In the genomic region with DNA sequence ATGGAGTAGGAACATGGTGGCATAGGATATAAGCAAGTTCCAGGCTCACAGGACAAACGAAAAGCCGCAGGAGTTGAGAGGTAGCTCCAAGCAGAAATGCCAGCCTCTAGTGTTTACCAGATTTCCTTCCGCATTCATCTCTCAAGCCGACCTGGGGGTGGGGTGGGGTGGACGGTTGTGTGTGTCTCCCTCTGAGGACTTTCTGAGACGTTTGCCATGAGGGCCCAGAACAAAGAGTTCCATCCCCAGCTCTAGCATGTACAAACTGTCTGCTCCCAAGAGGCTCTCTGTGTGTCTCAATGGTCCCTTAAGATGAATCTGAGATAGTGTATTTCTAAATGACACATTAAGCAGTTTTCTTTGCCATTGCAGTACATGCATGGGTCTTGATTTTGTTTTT, we compare ENCODE assay signal across 14 mouse cellular contexts. TPM values are rescaled to one million over a fixed set of nuclear protein-coding genes. Genes with fewer than 3 reads are reported as not detected.
DNase-seq lines count a peak whose midpoint lies in the region; ATAC-seq and TF ChIP-seq lines count a peak whose summit lies in the region.
"Had no signal": no experiment of that assay in that cellular context is flagged by ENCODE, and none has a peak within 500 bp of the region (broad histone marks: within the 10 kb centered on the region; RNA-seq: fewer than 3 reads in every experiment).

No protein-coding gene starts in this region.

- no peaks in the 10 kb centered on the region for H3K36me3 ChIP-seq in forebrain, embryonic 16.5 days (ENCODE audit: control insufficient read depth, insufficient read depth)
- no peaks in the 10 kb centered on the region for H3K36me3 ChIP-seq in forebrain, embryonic 14.5 days (ENCODE audit: control insufficient read depth, insufficient read depth, low read length)
- H3K36me3 ChIP-seq in limb, embryonic 15.5 days, result no peaks in the 10 kb centered on the region
- H3K36me3 ChIP-seq: heart, embryonic 12.5 days had no signal

- no peak for TF ChIP-seq CTCF in layer of hippocampus, adult 2 months (conservative IDR thresholded peaks at IDR 0.05)

- peaks cover 3% of the 10 kb centered on the region; the same call in 1 of the 2 replicates for H3K4me1 ChIP-seq in forebrain, embryonic 16.5 days (replicated peaks; ENCODE audit: control insufficient read depth, insufficient read depth, low read length)
- no peaks in the 10 kb centered on the region for H3K4me1 ChIP-seq in forebrain, embryonic 14.5 days (ENCODE audit: control insufficient read depth, insufficient read depth, low read length)
- H3K4me1 ChIP-seq in limb, embryonic 15.5 days, result peaks cover 10% of the 10 kb centered on the region; the same call in 1 of the 2 replicates

- H3K27ac ChIP-seq in forebrain, embryonic 16.5 days (ENCODE audit: low read length), result peak overlapping the region; percentile 31; the same call in 1 of the 2 replicates
- no peak overlapping the region for H3K27ac ChIP-seq in forebrain, embryonic 14.5 days (ENCODE audit: low read depth, low read length)
- peak overlapping the region; percentile 51 for H3K27ac ChIP-seq in layer of hippocampus, adult 2 months
- H3K27ac ChIP-seq in limb, embryonic 15.5 days, result peak overlapping the region; percentile 63

- no peak overlapping the region for H3K4me2 ChIP-seq in forebrain, embryonic 16.5 days (ENCODE audit: low read length)
- H3K4me2 ChIP-seq in forebrain, embryonic 14.5 days (ENCODE audit: low read length), result no peak overlapping the region
- no peak overlapping the region for H3K4me2 ChIP-seq in limb, embryonic 15.5 days
- H3K4me2 ChIP-seq: heart, embryonic 12.5 days; liver, embryonic 11.5 days had no signal

- no peak for ATAC-seq in forebrain, embryonic 16.5 days
- no peak for ATAC-seq in forebrain, embryonic 14.5 days
- ATAC-seq in limb, embryonic 15.5 days (ENCODE audit: insufficient number of reproducible peaks, low FRiP score, low TSS enrichment, low read depth), result no peak
- ATAC-seq in megakaryocyte, adult 5-6 weeks (ENCODE audit: poor library complexity, severe bottlenecking), result no peak

- no peak overlapping the region for H3K9ac ChIP-seq in forebrain, embryonic 16.5 days (replicated peaks; ENCODE audit: low read depth, low read length)
- H3K9ac ChIP-seq in forebrain, embryonic 14.5 days (ENCODE audit: low read length), result no peak overlapping the region
- no peak overlapping the region for H3K9ac ChIP-seq in limb, embryonic 15.5 days
- H3K9ac ChIP-seq: heart, embryonic 12.5 days had no signal

- H3K9me3 ChIP-seq in forebrain, embryonic 16.5 days (ENCODE audit: control insufficient read depth, low read length), result no peaks in the 10 kb centered on the region
- H3K9me3 ChIP-seq in forebrain, embryonic 14.5 days (replicated peaks; ENCODE audit: control insufficient read depth, low read length), result no peaks in the 10 kb centered on the region
- no peaks in the 10 kb centered on the region for H3K9me3 ChIP-seq in limb, embryonic 15.5 days
- H3K9me3 ChIP-seq: heart, embryonic 12.5 days had no signal

- 80% methylated on average over 6 of the region's 6 CpGs for WGBS in forebrain, embryonic 16.5 days
- 80% methylated on average over 6 of the region's 6 CpGs for WGBS in forebrain, embryonic 14.5 days
- WGBS in limb, embryonic 15.5 days, result 74% methylated on average over 6 of the region's 6 CpGs

- H3K4me3 ChIP-seq in forebrain, embryonic 16.5 days (replicated peaks; ENCODE audit: low read length), result no peak overlapping the region
- H3K4me3 ChIP-seq in forebrain, embryonic 14.5 days (ENCODE audit: low read depth, low read length), result no peak overlapping the region
- no peak overlapping the region for H3K4me3 ChIP-seq in layer of hippocampus, adult 2 months
- H3K4me3 ChIP-seq in limb, embryonic 15.5 days, result no peak overlapping the region
- H3K4me3 ChIP-seq: heart, embryonic 12.5 days had no signal

- DNase-seq in forebrain, embryonic 14.5 days (ENCODE audit: low spot score), result no peak
- no peak for DNase-seq in layer of hippocampus, adult 2 months (ENCODE audit: low spot score in 2 of 2)
- DNase-seq in layer of hippocampus, adult 18-20 months (ENCODE audit: low spot score in 2 of 2), result no peak
- peak; percentile 61 for DNase-seq in lung, postnatal 36 days
- no peak for DNase-seq in retina, embryonic 14.5 days (ENCODE audit: low spot score)
- DNase-seq: cerebellum, adult 18-20 months; kidney, adult 8-10 months; kidney, postnatal 4 days; right cerebral cortex, postnatal 4 days had no signal

- H3K27me3 ChIP-seq in forebrain, embryonic 16.5 days (replicated peaks; ENCODE audit: control insufficient read depth, insufficient read depth, low read length), result no peaks in the 10 kb centered on the region
- H3K27me3 ChIP-seq in forebrain, embryonic 14.5 days (replicated peaks; ENCODE audit: control insufficient read depth, insufficient read depth, low read length), result no peaks in the 10 kb centered on the region
- H3K27me3 ChIP-seq in limb, embryonic 15.5 days, result no peaks in the 10 kb centered on the region
- H3K27me3 ChIP-seq: heart, embryonic 12.5 days had no signal

RNA-seq across cellular contexts. Expression of a gene that starts 53.1 kb away (rescaled TPM):
- 7.0 and 7.9 TPM in 2 replicates for polyA plus RNA-seq in forebrain, embryonic 16.5 days (2015; fragmentation: Nextera tagmentation; extraction: Ambion mirVana)
- 5.5 and 7.6 TPM in 2 replicates for polyA plus RNA-seq in forebrain, embryonic 14.5 days (2014; fragmentation: Nextera tagmentation; extraction: Ambion mirVana)
- total RNA-seq in layer of hippocampus, adult 2 months (2021), result 1 to 10 TPM; 6.5 to 7.2 TPM
- 1 to 10 TPM; 4.3 to 6.3 TPM for total RNA-seq in layer of hippocampus, adult 18-20 months (2021)
- 6.7 and 7.2 TPM in 2 replicates for polyA plus RNA-seq in limb, embryonic 15.5 days (2015; fragmentation: Nextera tagmentation; extraction: Ambion mirVana)
- 1.2 and 2.1 TPM in 2 replicates for total RNA-seq in megakaryocyte, adult 5-6 weeks (2015)
- 0.70 and 1.6 TPM in 2 replicates for total RNA-seq in megakaryocyte, adult 5-6 weeks (2017)
